Mouse (Mus musculus) liver, embryonic 16.5 days (tissue): Measurements from ENCODE around the gene Slc26a6. TPM values are rescaled to one million over a fixed set of nuclear protein-coding genes. Genes with fewer than 3 reads are reported as not detected.

Source experiments
- microRNA-seq: library from miRNA; unstranded; fragments of <30 nt; microRNA quantifications from one replicate; pipeline ENCODE4, GENCODE M21; 2016
- polyA plus RNA-seq: library from polyadenylated mRNA; unstranded; fragments of >200 nt; fragmentation: Nextera tagmentation; extraction: Ambion mirVana; gene quantifications from 2 replicates; pipeline ENCODE4 v1.2.1, GENCODE M21; 2015

Slc26a6 gene
- polyA plus RNA-seq, 1 experiment from 2014 or later: 4.8 TPM

Small RNA genes lying within 50 kb of the gene (microRNA-seq; reads per million reads assigned to microRNA genes)
- gene Gm23156: not detected

Other genes with a start within 250 kb of the Slc26a6 start
- 30.4 and 31.6 TPM in 2 replicates for gene Arih2, start 203.9 kb upstream of the Slc26a6 start, polyA plus RNA-seq
- 28.9 and 30.9 TPM in 2 replicates for gene Slc25a20, start 191.2 kb upstream of the Slc26a6 start, polyA plus RNA-seq
- 6.6 and 8.8 TPM in 2 replicates for gene Prkar2a, start 164.0 kb upstream of the Slc26a6 start, polyA plus RNA-seq
- 12.4 and 13.6 TPM in 2 replicates for gene Ip6k2, start 69.5 kb upstream of the Slc26a6 start, polyA plus RNA-seq
- 3.5 and 3.6 TPM in 2 replicates for gene Nckipsd, start 44.9 kb upstream of the Slc26a6 start, polyA plus RNA-seq
- 0.16 and 0.22 TPM in 2 replicates for gene Celsr3, start 27.0 kb upstream of the Slc26a6 start, polyA plus RNA-seq
- not detected in 2 replicates for gene Tmem89, start 61.3 kb downstream of the Slc26a6 start, polyA plus RNA-seq
- 299 and 310 TPM in 2 replicates for gene Uqcrc1, start 83.3 kb downstream of the Slc26a6 start, polyA plus RNA-seq
- 0.19 and 0.46 TPM in 2 replicates for gene Col7a1, start 100.3 kb downstream of the Slc26a6 start, polyA plus RNA-seq
- not detected in 2 replicates for gene Ucn2, start 132.7 kb downstream of the Slc26a6 start, polyA plus RNA-seq
- 4.0 and 4.4 TPM in 2 replicates for gene Pfkfb4, start 138.5 kb downstream of the Slc26a6 start, polyA plus RNA-seq
- gene Shisa5, start 185.3 kb downstream of the Slc26a6 start, polyA plus RNA-seq: 20.9 and 23.2 TPM in 2 replicates
- gene Trex1, start 206.5 kb downstream of the Slc26a6 start, polyA plus RNA-seq: 7.4 and 8.8 TPM in 2 replicates
- gene Atrip, start 220.8 kb downstream of the Slc26a6 start, polyA plus RNA-seq: 8.5 and 8.8 TPM in 2 replicates
- gene Ccdc51, start 229.2 kb downstream of the Slc26a6 start, polyA plus RNA-seq: 10.0 and 11.9 TPM in 2 replicates
- 259 and 313 TPM in 2 replicates for gene Tma7, start 229.3 kb downstream of the Slc26a6 start, polyA plus RNA-seq
- 4.9 and 6.3 TPM in 2 replicates for gene Plxnb1, start 242.1 kb downstream of the Slc26a6 start, polyA plus RNA-seq